Mouse (Mus musculus): ENCODE measurements around the gene Galm.
"Not testable (repeated sequence)": the region's sequence is repeated elsewhere in the genome, so short reads cannot be mapped to it uniquely, and the experiment has no call there.

DNA sequence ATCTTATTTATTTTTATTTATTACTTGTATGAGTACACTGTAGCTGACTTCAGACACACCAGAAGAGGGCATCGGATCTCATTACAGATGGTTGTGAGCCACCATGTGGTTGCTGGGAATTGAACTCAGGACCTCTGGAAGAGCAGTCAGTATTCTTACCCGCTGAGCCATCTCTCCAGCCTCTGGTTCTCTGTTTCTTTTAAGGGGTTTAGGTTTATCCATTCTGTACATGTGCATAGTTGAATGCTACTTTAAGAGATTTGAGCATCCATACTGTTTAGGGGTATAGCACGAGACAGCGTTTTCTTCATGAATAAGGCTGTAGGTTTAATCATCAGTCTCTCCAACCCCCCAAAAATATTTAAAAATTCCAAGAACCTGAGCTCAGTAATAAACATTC lies 86.7 kb downstream of the Galm start:
- not testable (repeated sequence) for TF ChIP-seq POLR2A (IDR thresholded peaks at IDR 0.05; ENCODE audit: insufficient read length, low read depth); USF1 (IDR thresholded peaks at IDR 0.05; ENCODE audit: low read depth); POLR2AphosphoS2 (IDR thresholded peaks at IDR 0.05; ENCODE audit: insufficient read length, low read depth)
